Mouse (Mus musculus) hindbrain, embryonic 12.5 days (tissue): ENCODE results near the gene Esrra. TPM values are rescaled to one million over a fixed set of nuclear protein-coding genes. Genes with fewer than 3 reads are reported as not detected.
"Not testable (repeated sequence)": the region's sequence is repeated elsewhere in the genome, so short reads cannot be mapped to it uniquely, and the experiment has no call there.

ENCODE experiments used
- ATAC-seq: fragments of 200-750 bp; cut with Nextera tagmentation; 2 replicates; pipeline ENCODE4 v1.8.0; 2017; ENCODE audit warnings: moderate TSS enrichment; ENCODE audit not compliant: low FRiP score
- H3K27ac ChIP-seq: fragments of 300-500 bp; sonication (generic); 2 replicates; pipeline ENCODE4 v1.5.1; 2016; ENCODE audit warnings: mild to moderate bottlenecking
- H3K27me3 ChIP-seq: fragments of 300-500 bp; sonication (generic); 2 replicates; pipeline ENCODE4 v1.6.1; 2016; ENCODE audit warnings: mild to moderate bottlenecking
- H3K36me3 ChIP-seq: fragments of 300-500 bp; sonication (generic); 2 replicates; pipeline ENCODE4 v1.6.1; 2016; ENCODE audit warnings: mild to moderate bottlenecking
- H3K4me1 ChIP-seq: fragments of 300-500 bp; sonication (generic); 2 replicates; pipeline ENCODE4 v1.6.1; 2016
- H3K4me2 ChIP-seq: fragments of 300-500 bp; sonication (generic); replicated peaks from 2 replicates; pipeline ENCODE4 v1.6.1; 2016; ENCODE audit warnings: mild to moderate bottlenecking
- H3K4me3 ChIP-seq: fragments of 300-500 bp; sonication (generic); 2 replicates; pipeline ENCODE4 v1.5.1; 2016; ENCODE audit warnings: mild to moderate bottlenecking
- H3K9ac ChIP-seq: fragments of 300-500 bp; sonication (generic); 2 replicates; pipeline ENCODE4 v1.6.1; 2016; ENCODE audit warnings: mild to moderate bottlenecking, moderate library complexity
- H3K9me3 ChIP-seq: fragments of 300-500 bp; sonication (generic); replicated peaks from 2 replicates; pipeline ENCODE4 v1.6.1; 2016; ENCODE audit warnings: mild to moderate bottlenecking
- WGBS: fragments of 180-500 bp; shearing (Covaris S2); methylation state at CpG from one replicate; pipeline ENCODE4 v1.1.7; 2016; 5-methylcytosine and 5-hydroxymethylcytosine counted together
- polyA plus RNA-seq: library from polyadenylated mRNA; unstranded; fragments of >200 nt; fragmentation: Nextera tagmentation; extraction: Ambion mirVana; gene quantifications from 2 replicates; pipeline ENCODE4 v1.2.1, GENCODE M21; 2016

The Esrra gene
- polyA plus RNA-seq, 1 experiment from 2014 or later: 16.6 TPM

DNA sequence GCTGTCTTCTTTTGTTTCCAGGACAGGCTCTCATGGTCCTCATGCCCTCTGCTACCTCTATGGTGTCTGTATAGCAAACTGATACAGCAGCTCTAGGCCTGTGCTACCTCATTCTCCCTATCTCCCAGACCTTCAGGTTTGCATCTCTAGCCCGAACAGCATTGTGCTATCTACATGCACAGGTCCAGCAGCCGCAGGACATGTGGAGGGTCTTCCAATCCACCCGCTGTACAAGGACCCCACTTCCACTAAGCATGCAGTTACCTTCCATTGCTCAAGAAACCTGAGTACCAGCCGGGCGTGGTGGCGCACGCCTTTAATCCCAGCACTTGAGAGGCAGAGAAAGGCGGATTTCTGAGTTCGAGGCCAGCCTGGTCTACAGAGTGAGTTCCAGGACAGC is 7.1 kb downstream of the Esrra start:
- H3K4me2 ChIP-seq: no peak overlapping the region
- H3K9ac ChIP-seq: no peak overlapping the region
- H3K27ac ChIP-seq: no peak overlapping the region
- H3K36me3 ChIP-seq: peaks cover 41% of the 10 kb centered on the region
- no peaks in the 10 kb centered on the region for H3K9me3 ChIP-seq
- no peaks in the 10 kb centered on the region for H3K27me3 ChIP-seq
- no peak overlapping the region for H3K4me3 ChIP-seq
- WGBS: 89% methylated on average over 9 of the region's 9 CpGs
- no peak for ATAC-seq
- peaks cover 13% of the 10 kb centered on the region for H3K4me1 ChIP-seq

DNA sequence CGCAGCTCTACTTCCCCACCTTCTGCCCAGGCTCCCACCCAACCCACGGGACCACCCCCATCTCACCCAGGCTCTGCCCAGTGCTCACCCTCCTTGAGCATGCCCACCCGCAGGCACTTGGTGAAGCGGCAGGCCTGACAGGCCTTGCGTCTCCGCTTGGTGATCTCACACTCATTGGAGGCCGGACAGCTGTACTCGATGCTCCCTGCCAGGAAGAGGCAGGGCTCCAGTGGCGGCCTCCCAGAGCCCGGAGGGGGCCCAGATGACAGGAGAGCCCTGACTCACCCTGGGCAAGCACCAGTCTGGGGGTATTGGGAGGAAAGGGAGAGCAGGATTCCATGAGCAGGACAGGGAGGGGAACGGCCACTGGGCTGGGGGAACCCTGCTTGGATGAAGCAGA is 7.6 kb downstream of the Esrra start:
- H3K27me3 ChIP-seq: no peaks in the 10 kb centered on the region
- H3K4me3 ChIP-seq: no peak overlapping the region
- H3K36me3 ChIP-seq: peaks cover 41% of the 10 kb centered on the region
- H3K4me2 ChIP-seq: no peak overlapping the region
- no peak overlapping the region for H3K9ac ChIP-seq
- WGBS: 84% methylated on average over 11 of the region's 11 CpGs
- H3K4me1 ChIP-seq: peaks cover 12% of the 10 kb centered on the region
- ATAC-seq: no peak
- no peaks in the 10 kb centered on the region for H3K9me3 ChIP-seq
- H3K27ac ChIP-seq: no peak overlapping the region

DNA sequence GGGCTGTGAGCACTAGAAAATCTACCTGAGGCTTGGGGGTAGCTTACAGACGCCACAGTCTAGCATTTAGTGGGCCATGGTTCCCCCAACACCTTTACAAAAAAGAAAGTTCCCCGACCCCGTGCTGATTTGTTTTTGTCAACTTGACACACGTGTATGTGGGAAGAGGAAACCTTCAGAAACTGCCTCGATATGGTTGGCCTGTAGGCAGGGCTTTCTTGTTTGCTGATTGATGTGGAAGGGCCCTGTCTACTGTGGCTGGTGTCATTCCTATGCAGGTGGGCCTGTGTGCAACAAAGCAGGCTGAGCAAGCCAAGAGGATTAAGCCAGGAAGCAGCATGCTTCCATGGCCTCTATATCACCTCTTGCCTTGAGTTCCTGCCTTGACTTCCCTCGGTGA is 8.6 kb downstream of the Esrra start:
- no peaks in the 10 kb centered on the region for H3K9me3 ChIP-seq
- H3K4me1 ChIP-seq: peaks cover 22% of the 10 kb centered on the region
- H3K27me3 ChIP-seq: no peaks in the 10 kb centered on the region
- no peak overlapping the region for H3K4me2 ChIP-seq
- ATAC-seq: no peak
- H3K36me3 ChIP-seq: peaks cover 34% of the 10 kb centered on the region
- 93% methylated on average over 6 of the region's 6 CpGs for WGBS
- no peak overlapping the region for H3K4me3 ChIP-seq
- no peak overlapping the region for H3K27ac ChIP-seq
- no peak overlapping the region for H3K9ac ChIP-seq

DNA sequence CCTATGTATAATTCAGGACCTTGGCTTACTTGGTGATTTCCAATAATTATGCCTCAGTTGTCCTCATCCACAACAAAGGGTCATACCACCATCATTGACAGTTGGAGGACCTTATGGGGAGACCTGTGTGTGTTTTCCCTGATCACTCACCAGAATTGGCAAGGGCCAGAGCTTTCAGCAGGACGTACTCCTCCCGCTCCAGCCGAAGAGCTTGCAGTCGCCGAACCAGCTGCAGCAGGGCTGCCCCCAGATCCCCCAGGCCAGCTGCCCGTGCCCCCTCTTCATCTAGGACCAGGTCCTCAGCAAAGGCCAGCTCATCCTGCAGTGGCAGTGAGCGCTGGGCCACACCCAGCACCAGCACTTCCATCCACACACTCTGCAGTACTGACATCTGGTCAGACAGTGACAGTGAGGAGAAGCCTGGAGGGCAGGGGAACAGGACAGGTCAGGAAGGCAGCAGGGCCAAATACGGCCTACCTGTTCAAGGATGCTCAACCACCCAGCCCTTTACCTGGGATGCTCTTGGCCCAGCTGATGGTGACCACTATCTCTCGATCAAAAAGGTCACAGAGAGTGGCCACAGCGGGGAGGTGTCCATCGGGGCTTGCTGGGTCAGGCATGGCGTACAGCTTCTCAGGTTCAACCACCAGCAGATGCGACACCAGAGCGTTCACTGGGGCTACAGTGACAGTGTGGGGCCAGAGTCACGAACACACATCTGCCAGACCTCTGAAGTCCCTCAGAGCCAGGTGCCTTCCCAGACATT is 9.2 kb downstream of the Esrra start:
- Histone ChIP-seq H3K9ac (no peak overlapping the region), H3K27me3 (no peaks in the 10 kb centered on the region), H3K36me3 (peaks cover 34% of the 10 kb centered on the region), H3K4me1 (peaks cover 27% of the 10 kb centered on the region), H3K9me3 (no peaks in the 10 kb centered on the region), H3K4me3 (no peak overlapping the region), H3K27ac (no peak overlapping the region), H3K4me2 (no peak overlapping the region)
- WGBS: 94% methylated on average over 15 of the region's 15 CpGs
- ATAC-seq: no peak

DNA sequence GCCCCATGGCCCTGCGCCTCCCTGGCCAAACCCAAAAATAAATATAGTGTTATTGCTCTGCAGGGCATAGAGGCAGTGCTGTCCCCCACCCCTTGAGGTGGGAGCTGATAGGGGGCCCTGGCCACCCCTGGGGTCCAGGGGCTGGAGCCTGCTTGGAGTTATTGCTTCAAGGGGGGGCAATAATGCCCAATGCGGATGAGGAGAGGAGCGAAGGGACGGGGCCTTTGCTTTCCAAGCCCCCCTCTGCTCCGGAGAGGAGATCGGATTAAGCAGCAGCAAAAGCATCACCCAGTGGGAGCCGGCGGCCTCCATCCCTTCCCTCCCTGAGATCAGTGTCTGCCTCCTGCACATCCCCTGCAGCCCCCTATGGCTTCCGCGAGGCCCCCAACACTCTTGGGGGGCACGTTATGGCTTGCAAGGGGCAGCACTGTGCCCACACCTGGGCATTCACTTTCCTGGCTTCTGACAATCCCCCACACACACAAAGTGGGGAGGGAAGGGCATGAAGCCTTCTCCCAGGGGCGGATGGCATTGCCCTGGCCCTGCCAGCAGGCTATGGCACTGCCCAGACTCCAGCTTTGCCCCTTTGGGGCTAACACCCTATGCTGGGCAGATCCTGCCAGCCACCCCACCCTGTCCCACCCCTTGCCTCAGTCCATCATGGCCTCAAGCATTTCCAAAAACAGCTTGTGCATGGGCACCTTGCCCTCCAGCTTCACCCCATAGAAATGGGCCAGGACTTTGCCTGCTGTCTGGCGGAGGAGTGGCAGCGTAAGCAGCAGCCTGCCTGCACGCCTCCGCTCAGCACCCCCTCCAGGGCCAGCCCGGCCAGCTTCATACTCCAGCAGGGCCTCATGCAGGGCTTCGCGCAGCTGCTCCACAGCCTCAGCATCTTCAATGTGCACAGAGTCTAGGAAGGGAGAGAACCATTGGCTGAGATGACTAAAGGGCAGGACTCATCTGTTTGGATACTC is 10.2 kb downstream of the Esrra start:
- WGBS: 84% methylated on average over 19 of the region's 19 CpGs
- H3K9ac ChIP-seq: 0 out of 2 replicates have a peak overlapping the region, but pooled peaks have one; percentile 2

DNA sequence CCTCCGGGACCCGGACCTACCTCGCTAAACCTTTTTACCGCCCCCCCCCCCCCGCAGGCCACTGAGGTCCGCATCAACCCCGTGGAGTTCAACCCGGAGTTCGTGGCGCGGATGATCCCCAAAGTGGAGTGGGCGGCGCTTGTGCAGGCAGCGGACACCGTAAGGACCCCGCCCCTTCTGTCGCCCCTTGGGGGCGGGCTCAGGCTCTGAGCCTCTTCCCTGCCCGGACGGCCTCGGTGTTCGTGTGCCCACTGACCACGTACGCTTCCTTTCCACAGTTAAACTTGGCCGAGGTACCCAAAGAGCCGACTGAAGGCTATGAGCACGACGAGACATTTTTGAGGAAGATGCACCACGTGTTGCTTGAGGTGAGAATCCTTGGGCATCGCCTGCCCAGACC is 11.3 kb downstream of the Esrra start:
- Histone ChIP-seq H3K36me3 (peaks cover 52% of the 10 kb centered on the region), H3K9ac (peak overlapping the region; percentile 69), H3K27ac (peak overlapping the region; percentile 95), H3K4me1 (peaks cover 27% of the 10 kb centered on the region), H3K4me3 (peak overlapping the region; percentile 57), H3K4me2 (peak overlapping the region; percentile 66)
- H3K27me3 ChIP-seq, H3K9me3 ChIP-seq: not testable (repeated sequence)
- under 1% methylated on average over 28 of the region's 30 CpGs for WGBS
- peak; percentile 30; the same call in 1 of the 2 replicates for ATAC-seq

More for the DNA sequence above, 10.2 kb downstream of the Esrra start:
- peaks cover 43% of the 10 kb centered on the region for H3K36me3 ChIP-seq
- H3K27me3 ChIP-seq: no peaks in the 10 kb centered on the region
- no peak for ATAC-seq
- H3K27ac ChIP-seq: no peak overlapping the region
- H3K4me1 ChIP-seq: peaks cover 27% of the 10 kb centered on the region
- peak overlapping the region; percentile 57; the same call in 1 of the 2 replicates for H3K4me3 ChIP-seq
- peak overlapping the region; percentile 66 for H3K4me2 ChIP-seq
- no peaks in the 10 kb centered on the region for H3K9me3 ChIP-seq

DNA sequence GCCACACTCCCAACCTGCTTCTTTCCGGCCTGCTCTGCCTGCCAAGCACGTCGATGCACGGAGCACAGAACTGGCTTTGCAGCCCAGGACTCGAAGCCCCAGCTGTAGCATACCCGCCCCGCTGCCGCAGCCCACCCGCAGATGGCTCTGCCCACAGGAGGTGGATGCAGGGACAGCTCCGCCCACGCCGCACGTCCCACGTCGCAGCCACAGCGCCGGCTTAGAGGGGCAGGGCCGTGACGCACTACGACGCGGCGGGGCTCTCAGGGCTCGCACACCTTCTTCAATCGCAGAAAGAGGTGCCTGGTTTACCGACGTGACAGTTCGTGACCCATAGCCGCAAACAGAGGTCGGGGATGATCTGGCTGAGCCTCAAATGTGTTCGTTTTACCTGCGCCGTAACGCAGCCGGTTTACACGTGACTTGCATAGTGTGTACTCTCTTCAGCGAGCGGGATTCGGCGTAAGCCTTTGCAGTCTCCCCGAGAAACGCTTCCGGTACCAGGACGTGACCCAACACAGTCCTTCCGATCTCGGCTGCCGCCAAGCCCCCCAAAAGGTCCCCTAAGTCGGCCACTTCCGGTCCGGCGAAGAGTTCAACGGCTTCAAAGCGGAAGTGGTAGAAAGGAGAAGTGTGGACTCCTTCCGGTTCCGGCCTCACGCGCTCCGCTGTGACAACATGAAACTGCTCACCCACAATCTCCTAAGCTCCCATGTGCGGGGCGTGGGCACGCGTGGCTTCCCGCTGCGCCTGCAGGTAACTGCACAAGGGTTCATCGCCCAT is 11.9 kb downstream of the Esrra start, which contains the start of the genes Trmt112 and Prdx5:
Gene Trmt112 (plus strand): TSS at position 192 of the 783 bp plus-strand sequence.
Gene Prdx5 (minus strand): TSS at position 600 of the 783 bp plus-strand sequence.
- H3K4me2 ChIP-seq: peak within 1 kb of the TSS; percentile 66
- peak; percentile 91 for ATAC-seq
- no peaks in the 10 kb centered on the region for H3K9me3 ChIP-seq
- H3K4me1 ChIP-seq: peaks cover 27% of the 10 kb centered on the region
- no peaks in the 10 kb centered on the region for H3K27me3 ChIP-seq
- WGBS: under 1% methylated on average over 65 of the region's 65 CpGs
- H3K36me3 ChIP-seq: peaks cover 58% of the 10 kb centered on the region
- H3K27ac ChIP-seq: peak within 1 kb of the TSS; percentile 95
- peak within 1 kb of the TSS; percentile 57 for H3K4me3 ChIP-seq
- H3K9ac ChIP-seq: peak within 1 kb of the TSS; percentile 69

DNA sequence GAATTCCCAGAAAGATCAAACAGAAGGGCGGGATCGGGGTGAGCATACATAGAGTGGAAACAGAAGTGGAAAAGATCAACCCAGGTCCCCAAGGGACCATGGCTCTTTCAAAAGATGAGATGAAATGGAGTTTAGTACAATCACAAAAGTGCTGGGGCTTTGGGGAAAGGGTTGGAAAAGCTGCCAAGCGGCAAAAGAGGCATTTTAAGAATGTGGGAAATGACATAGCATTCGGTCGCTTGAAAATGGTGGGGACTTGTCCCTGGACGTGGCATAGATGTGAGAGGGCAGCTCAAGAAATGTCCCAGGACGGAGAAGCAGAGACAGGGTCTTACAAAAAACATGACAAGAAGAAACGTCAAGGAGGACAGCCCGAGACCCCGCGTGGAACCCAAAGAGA is 12.6 kb downstream of the Esrra start:
- Histone ChIP-seq H3K36me3 (peaks cover 60% of the 10 kb centered on the region), H3K27ac (peak overlapping the region; percentile 95), H3K9ac (peak overlapping the region; percentile 66), H3K9me3 (no peaks in the 10 kb centered on the region), H3K27me3 (no peaks in the 10 kb centered on the region), H3K4me2 (peak overlapping the region; percentile 66), H3K4me1 (peaks cover 27% of the 10 kb centered on the region), H3K4me3 (peak overlapping the region; percentile 57)
- 10% methylated on average over 11 of the region's 11 CpGs for WGBS
- no peak for ATAC-seq

DNA sequence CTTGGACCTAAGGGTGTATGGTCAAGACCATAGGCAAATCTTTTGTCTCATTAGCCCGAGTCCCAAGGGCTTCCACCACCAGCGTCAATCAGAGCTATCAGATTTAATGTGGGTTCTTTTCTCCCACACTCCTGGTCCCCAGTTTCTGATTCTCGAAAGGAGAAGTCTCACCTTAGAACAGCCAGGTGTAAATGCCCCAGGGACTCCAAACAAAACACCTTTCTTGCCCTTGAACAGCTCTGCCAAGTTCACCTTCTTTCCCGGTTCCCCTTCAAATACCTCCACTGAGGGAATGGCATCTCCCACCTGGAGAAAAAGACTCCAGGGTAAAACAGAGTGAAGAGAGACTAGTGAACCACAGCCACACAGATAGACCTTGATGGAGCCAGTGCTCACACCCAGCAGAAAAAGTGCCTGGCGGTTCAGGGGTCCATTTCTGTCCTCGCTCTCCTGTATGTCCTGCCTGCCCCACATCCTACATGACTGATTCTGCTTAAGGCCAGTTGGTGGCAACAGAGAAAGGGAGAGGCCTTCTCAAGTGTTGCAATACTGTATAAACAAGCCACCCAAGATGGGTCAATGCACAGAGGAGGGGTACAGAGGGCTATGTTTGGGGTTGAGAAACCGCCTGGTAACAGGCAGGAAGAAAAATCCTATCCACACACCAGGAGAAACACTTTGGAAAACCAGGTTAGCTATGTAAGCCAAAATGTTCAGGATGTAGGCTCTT is 13.6 kb downstream of the Esrra start:
- no peak overlapping the region for H3K27ac ChIP-seq
- ATAC-seq: no peak
- peaks cover 50% of the 10 kb centered on the region for H3K36me3 ChIP-seq
- peaks cover 27% of the 10 kb centered on the region for H3K4me1 ChIP-seq
- peak overlapping the region; percentile 66 for H3K4me2 ChIP-seq
- no peaks in the 10 kb centered on the region for H3K27me3 ChIP-seq
- WGBS: 92% methylated on average over 7 of the region's 7 CpGs
- no peaks in the 10 kb centered on the region for H3K9me3 ChIP-seq
- peak overlapping the region; percentile 57 for H3K4me3 ChIP-seq
- peak overlapping the region; percentile 66; the same call in 1 of the 2 replicates for H3K9ac ChIP-seq

DNA sequence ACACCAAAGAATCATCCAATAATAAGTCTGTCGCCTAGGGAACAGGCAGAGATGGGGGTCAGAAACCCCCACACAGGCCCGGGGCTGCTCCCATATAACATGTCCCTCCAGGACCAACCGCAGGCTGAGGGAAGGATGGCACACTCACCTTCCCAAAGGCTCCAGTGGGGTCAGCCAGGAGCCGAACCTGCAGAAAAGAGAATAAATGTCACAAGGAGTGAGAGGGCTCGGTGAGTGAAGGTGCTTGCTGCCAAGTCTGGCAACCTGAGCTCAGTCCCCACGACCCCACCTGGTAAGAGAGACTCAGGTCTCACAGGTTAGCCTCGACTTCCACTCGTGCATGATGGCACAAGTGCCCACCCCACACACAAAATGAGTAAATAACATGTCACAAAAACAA is 14.5 kb downstream of the Esrra start:
- H3K27ac ChIP-seq: no peak overlapping the region
- H3K4me1 ChIP-seq: peaks cover 27% of the 10 kb centered on the region
- H3K4me3 ChIP-seq: no peak overlapping the region
- ATAC-seq: no peak
- H3K9me3 ChIP-seq: no peaks in the 10 kb centered on the region
- H3K36me3 ChIP-seq: peaks cover 41% of the 10 kb centered on the region
- no peaks in the 10 kb centered on the region for H3K27me3 ChIP-seq
- no peak overlapping the region for H3K4me2 ChIP-seq
- 94% methylated on average over 8 of the region's 8 CpGs for WGBS
- no peak overlapping the region for H3K9ac ChIP-seq

DNA sequence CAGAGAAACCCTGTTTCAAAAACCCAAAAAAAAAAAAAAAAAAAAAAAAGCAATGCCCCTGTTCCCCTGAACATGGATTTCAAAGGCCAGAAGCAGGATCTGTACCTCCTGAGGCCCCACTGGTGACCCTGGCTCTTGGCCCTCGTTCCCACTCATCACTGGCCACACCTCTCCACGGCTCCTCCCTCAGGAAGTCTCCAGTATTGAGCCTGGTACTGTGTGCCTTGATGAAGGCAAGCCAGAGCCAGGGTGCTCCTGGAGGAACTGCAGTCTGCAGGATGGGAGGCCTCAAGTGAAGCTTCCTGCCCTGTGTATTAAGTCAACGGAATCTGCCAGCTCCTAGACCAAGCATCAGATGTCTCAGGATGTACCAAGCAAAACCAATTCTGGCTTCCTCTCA is 15.4 kb downstream of the Esrra start:
- no peaks in the 10 kb centered on the region for H3K27me3 ChIP-seq
- no peak overlapping the region for H3K9ac ChIP-seq
- no peak overlapping the region for H3K4me2 ChIP-seq
- ATAC-seq: no peak
- no peak overlapping the region for H3K27ac ChIP-seq
- 90% methylated on average over 3 of the region's 3 CpGs for WGBS
- H3K9me3 ChIP-seq: no peaks in the 10 kb centered on the region
- peaks cover 19% of the 10 kb centered on the region for H3K4me1 ChIP-seq
- no peak overlapping the region for H3K4me3 ChIP-seq
- H3K36me3 ChIP-seq: peaks cover 32% of the 10 kb centered on the region
